Mouse (Mus musculus) megakaryocyte, embryonic 14.5 days (primary cell): Measurements from ENCODE around the gene Gm10721. TPM values are rescaled to one million over a fixed set of nuclear protein-coding genes. Genes with fewer than 3 reads are reported as not detected.
"Not testable (repeated sequence)": the region's sequence is repeated elsewhere in the genome, so short reads cannot be mapped to it uniquely, and the experiment has no call there.

Experiments used
- H3K27me3 ChIP-seq: replicated peaks from 2 replicates; pipeline ENCODE3; 2012; ENCODE audit warnings: inconsistent platforms
- H3K36me3 ChIP-seq: replicated peaks from 2 replicates; pipeline ENCODE3; 2012; ENCODE audit warnings: low read length, inconsistent platforms, mixed read lengths
- H3K4me1 ChIP-seq: 2 replicates; pipeline ENCODE4 v1.6.1; 2012; ENCODE audit warnings: inconsistent platforms
- H3K4me3 ChIP-seq: replicated peaks from 2 replicates; pipeline ENCODE3; 2012; ENCODE audit warnings: moderate library complexity, mild to moderate bottlenecking, inconsistent platforms
- H3K9me3 ChIP-seq: 2 replicates; pipeline ENCODE4 v1.6.1; 2012; ENCODE audit warnings: inconsistent platforms
- GATA1 ChIP-seq: IDR thresholded peaks from 3 replicates; pipeline ENCODE4 v1.6.1; 2012; ENCODE audit warnings: mixed read lengths, low read length, inconsistent platforms, borderline replicate concordance
- polyA plus RNA-seq: library from polyadenylated mRNA; stranded (reverse); fragments of >175 nt; gene quantifications from 2 replicates; pipeline ENCODE4 v1.2.3, GENCODE M21; 2012; ENCODE audit warnings: low replicate concordance; ENCODE audit not compliant: insufficient read depth

Gm10721 gene
- polyA plus RNA-seq: 1.3 and 17.4 TPM in 2 replicates

GRCm38 (mm10) chr9:3012733-3013279 is at the start of gene Gm10721:
TSS of gene Gm10721 (plus strand) at chr9:3013140.
- not testable (repeated sequence) for H3K9me3 ChIP-seq, H3K4me3 ChIP-seq, H3K36me3 ChIP-seq, H3K4me1 ChIP-seq, H3K27me3 ChIP-seq

- not testable (repeated sequence) for H3K27me3 ChIP-seq, H3K4me1 ChIP-seq, H3K4me3 ChIP-seq, H3K9me3 ChIP-seq, H3K36me3 ChIP-seq
Measured at GRCm38 (mm10) chr9:3000445-3000972, 12.4 kb upstream of the Gm10721 start, which contains the start of gene Gm10722. TSS of gene Gm10722 (plus strand) at chr9:3000922.

- H3K36me3 ChIP-seq, H3K4me3 ChIP-seq, H3K4me1 ChIP-seq, H3K27me3 ChIP-seq, H3K9me3 ChIP-seq: not testable (repeated sequence)
Measured at GRCm38 (mm10) chr9:3001006-3001405, 11.9 kb upstream of the Gm10721 start.

GRCm38 (mm10) chr9:3001948-3002659 is 10.8 kb upstream of the Gm10721 start:
- TF ChIP-seq GATA1: peak; percentile 38; the same call in 2 of the 3 replicates
- H3K4me3 ChIP-seq, H3K36me3 ChIP-seq, H3K27me3 ChIP-seq, H3K9me3 ChIP-seq, H3K4me1 ChIP-seq: not testable (repeated sequence)

- H3K4me1 ChIP-seq, H3K4me3 ChIP-seq, H3K27me3 ChIP-seq, H3K9me3 ChIP-seq, H3K36me3 ChIP-seq: not testable (repeated sequence)
Measured at GRCm38 (mm10) chr9:3002794-3003396, 10.0 kb upstream of the Gm10721 start, which contains the start of gene Gm11168. TSS of gene Gm11168 (plus strand) at chr9:3003346.

GRCm38 (mm10) chr9:3006179-3006578 is 6.8 kb upstream of the Gm10721 start:
- not testable (repeated sequence) for H3K9me3 ChIP-seq, H3K36me3 ChIP-seq, H3K4me3 ChIP-seq, H3K4me1 ChIP-seq, H3K27me3 ChIP-seq

- not testable (repeated sequence) for H3K4me1 ChIP-seq, H3K36me3 ChIP-seq, H3K4me3 ChIP-seq, H3K9me3 ChIP-seq, H3K27me3 ChIP-seq
Measured at GRCm38 (mm10) chr9:3006636-3007035, 6.3 kb upstream of the Gm10721 start.

GRCm38 (mm10) chr9:3007272-3007671 is 5.7 kb upstream of the Gm10721 start:
- H3K36me3 ChIP-seq, H3K27me3 ChIP-seq, H3K4me1 ChIP-seq, H3K9me3 ChIP-seq, H3K4me3 ChIP-seq: not testable (repeated sequence)

GRCm38 (mm10) chr9:3009331-3009730 is 3.6 kb upstream of the Gm10721 start:
- H3K4me1 ChIP-seq, H3K4me3 ChIP-seq, H3K9me3 ChIP-seq, H3K36me3 ChIP-seq, H3K27me3 ChIP-seq: not testable (repeated sequence)

- not testable (repeated sequence) for H3K36me3 ChIP-seq, H3K4me1 ChIP-seq, H3K4me3 ChIP-seq, H3K9me3 ChIP-seq, H3K27me3 ChIP-seq
Measured at GRCm38 (mm10) chr9:3012054-3012621, 802 bp upstream of the Gm10721 start.

- H3K27me3 ChIP-seq, H3K36me3 ChIP-seq, H3K4me1 ChIP-seq, H3K4me3 ChIP-seq, H3K9me3 ChIP-seq: not testable (repeated sequence)
Measured at GRCm38 (mm10) chr9:3015354-3015753, 2.4 kb downstream of the Gm10721 start, which contains the start of gene Gm10720. TSS of gene Gm10720 (plus strand) at chr9:3015654.

GRCm38 (mm10) chr9:3015896-3016295 is 3.0 kb downstream of the Gm10721 start:
- H3K36me3 ChIP-seq, H3K9me3 ChIP-seq, H3K27me3 ChIP-seq, H3K4me1 ChIP-seq, H3K4me3 ChIP-seq: not testable (repeated sequence)

- not testable (repeated sequence) for H3K4me3 ChIP-seq, H3K36me3 ChIP-seq, H3K4me1 ChIP-seq, H3K9me3 ChIP-seq, H3K27me3 ChIP-seq
Measured at GRCm38 (mm10) chr9:3017108-3017507, 4.2 kb downstream of the Gm10721 start, which contains the start of gene Gm10719. TSS of gene Gm10719 (plus strand) at chr9:3017408.

GRCm38 (mm10) chr9:3018944-3019343 is 6.0 kb downstream of the Gm10721 start:
- not testable (repeated sequence) for H3K27me3 ChIP-seq, H3K9me3 ChIP-seq, H3K4me3 ChIP-seq, H3K4me1 ChIP-seq, H3K36me3 ChIP-seq

GRCm38 (mm10) chr9:3019835-3020727 is 7.1 kb downstream of the Gm10721 start:
- H3K27me3 ChIP-seq, H3K4me1 ChIP-seq, H3K9me3 ChIP-seq, H3K4me3 ChIP-seq, H3K36me3 ChIP-seq: not testable (repeated sequence)
